26 mouse cellular contexts compared by ENCODE assay signal in the genomic region with DNA sequence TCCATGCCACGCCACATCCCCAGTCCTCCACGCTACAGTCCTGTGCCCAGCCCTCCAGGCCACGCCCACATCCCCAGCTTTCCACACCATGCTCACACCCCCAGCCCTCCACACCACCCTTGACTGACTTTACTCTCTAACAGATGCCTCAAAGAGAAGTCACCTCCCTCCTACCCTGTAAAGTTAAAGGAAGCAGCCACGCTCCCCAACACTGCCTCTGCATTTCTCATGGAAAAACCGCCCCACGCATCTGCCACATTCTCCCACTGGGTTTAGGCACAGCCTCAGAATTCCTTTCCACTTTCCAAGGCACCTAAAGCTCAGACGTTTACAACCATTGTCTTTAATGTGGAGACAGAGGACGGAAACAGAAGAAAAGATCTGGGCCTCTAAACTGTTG.
DNase-seq lines count a peak whose midpoint lies in the region; ATAC-seq lines count a peak whose summit lies in the region.
"Had no signal": no experiment of that assay in that cellular context is flagged by ENCODE, and none has a peak within 500 bp of the region (broad histone marks: within the 10 kb centered on the region; RNA-seq: fewer than 3 reads in every experiment).

No protein-coding gene starts in this region.

- H3K4me1 ChIP-seq in embryonic facial prominence, embryonic 15.5 days, result no peaks in the 10 kb centered on the region
- H3K4me1 ChIP-seq: forebrain, embryonic 15.5 days; hindbrain, embryonic 15.5 days; intestine, embryonic 15.5 days; limb, embryonic 12.5 days; stomach, embryonic 15.5 days had no signal

- no peaks in the 10 kb centered on the region for H3K36me3 ChIP-seq in embryonic facial prominence, embryonic 15.5 days
- H3K36me3 ChIP-seq: forebrain, embryonic 15.5 days; hindbrain, embryonic 15.5 days; intestine, embryonic 15.5 days; limb, embryonic 12.5 days; stomach, embryonic 15.5 days had no signal

- WGBS in embryonic facial prominence, embryonic 15.5 days, result 73% methylated on average over 8 of the region's 8 CpGs

- intact Hi-C loops in left cerebral cortex, postnatal 4 days (cut with DNase I), result no loop called here
- intact Hi-C loops in left cerebral cortex, postnatal 36 days (cut with DNase I), result no loop called here

- no peaks in the 10 kb centered on the region; the same call in 1 of the 2 replicates for H3K27me3 ChIP-seq in embryonic facial prominence, embryonic 15.5 days
- H3K27me3 ChIP-seq: forebrain, embryonic 15.5 days; heart, embryonic 15.5 days; hindbrain, embryonic 15.5 days; intestine, embryonic 15.5 days; limb, embryonic 12.5 days; stomach, embryonic 15.5 days had no signal

- no peaks in the 10 kb centered on the region for H3K9me3 ChIP-seq in embryonic facial prominence, embryonic 15.5 days (replicated peaks)
- H3K9me3 ChIP-seq: forebrain, embryonic 15.5 days; heart, embryonic 15.5 days; hindbrain, embryonic 15.5 days; intestine, embryonic 15.5 days; stomach, embryonic 15.5 days had no signal

- 0 out of 2 replicates have a peak, but pooled peaks have one; percentile 29 for ATAC-seq in embryonic facial prominence, embryonic 15.5 days (ENCODE audit: insufficient number of reproducible peaks, low FRiP score, low TSS enrichment, low read depth)
- ATAC-seq: forebrain, embryonic 15.5 days; intestine, embryonic 15.5 days; liver, postnatal 0 days; lung, postnatal 0 days had no signal

- H3K4me2 ChIP-seq in embryonic facial prominence, embryonic 15.5 days (replicated peaks), result no peak overlapping the region
- H3K4me2 ChIP-seq: forebrain, embryonic 15.5 days; heart, embryonic 15.5 days; hindbrain, embryonic 15.5 days; intestine, embryonic 15.5 days; limb, embryonic 12.5 days; liver, embryonic 11.5 days; midbrain, embryonic 11.5 days; stomach, embryonic 15.5 days had no signal

- H3K4me3 ChIP-seq in embryonic facial prominence, embryonic 15.5 days (replicated peaks), result no peak overlapping the region
- H3K4me3 ChIP-seq: forebrain, embryonic 15.5 days; heart, embryonic 15.5 days; hindbrain, embryonic 15.5 days; intestine, embryonic 15.5 days; limb, embryonic 12.5 days; stomach, embryonic 15.5 days had no signal

- DNase-seq in left cerebral cortex, adult 18-20 months (ENCODE audit: low spot score in 2 of 2), result peak; percentile 65 to 66
- no peak for DNase-seq in left cerebral cortex, postnatal 4 days
- peak; percentile 80 for DNase-seq in brain, adult 2 months (ENCODE audit: low read depth, low spot score)
- peak; percentile 58 to 70 for DNase-seq in left cerebral cortex, postnatal 36 days (ENCODE audit: low spot score in 2 of 2)
- DNase-seq in adrenal gland, postnatal 10 days, result no peak
- no peak for DNase-seq in heart, adult 18-20 months
- DNase-seq: cerebellum, adult 11-12 months; cerebellum, postnatal 25 days; embryo, embryonic 11 days; heart, postnatal 4 days; kidney, adult 8-10 months; kidney, postnatal 10 days; liver, postnatal 0 days; thymus, adult 2 months; thymus, postnatal 4 days had no signal

- no peak overlapping the region for H3K27ac ChIP-seq in embryonic facial prominence, embryonic 15.5 days (replicated peaks)
- H3K27ac ChIP-seq: forebrain, embryonic 15.5 days; heart, embryonic 15.5 days; hindbrain, embryonic 15.5 days; intestine, embryonic 15.5 days; limb, embryonic 12.5 days; macrophage; stomach, embryonic 15.5 days had no signal

- H3K9ac ChIP-seq in embryonic facial prominence, embryonic 15.5 days, result no peak overlapping the region
- H3K9ac ChIP-seq: forebrain, embryonic 15.5 days; heart, embryonic 15.5 days; hindbrain, embryonic 15.5 days; intestine, embryonic 15.5 days; limb, embryonic 12.5 days; liver, postnatal 0 days; stomach, embryonic 15.5 days had no signal

Comparison
In these comparisons a context has a peak if more than half of its experiments do, and no peak if none do; other contexts are left out.
1. DNase-seq: peak in left cerebral cortex, adult 18-20 months (2 of 2), brain, adult 2 months (single experiment) and left cerebral cortex, postnatal 36 days (2 of 2); none in left cerebral cortex, postnatal 4 days (single experiment), adrenal gland, postnatal 10 days (single experiment) and heart, adult 18-20 months (0 of 2).